Mouse (Mus musculus): ENCODE data around the gene Fbxw4. TPM values are rescaled to one million over a fixed set of nuclear protein-coding genes. Genes with fewer than 3 reads are reported as not detected.

Fbxw4 gene
- polyA plus RNA-seq, 1 experiment: not detected

DNA sequence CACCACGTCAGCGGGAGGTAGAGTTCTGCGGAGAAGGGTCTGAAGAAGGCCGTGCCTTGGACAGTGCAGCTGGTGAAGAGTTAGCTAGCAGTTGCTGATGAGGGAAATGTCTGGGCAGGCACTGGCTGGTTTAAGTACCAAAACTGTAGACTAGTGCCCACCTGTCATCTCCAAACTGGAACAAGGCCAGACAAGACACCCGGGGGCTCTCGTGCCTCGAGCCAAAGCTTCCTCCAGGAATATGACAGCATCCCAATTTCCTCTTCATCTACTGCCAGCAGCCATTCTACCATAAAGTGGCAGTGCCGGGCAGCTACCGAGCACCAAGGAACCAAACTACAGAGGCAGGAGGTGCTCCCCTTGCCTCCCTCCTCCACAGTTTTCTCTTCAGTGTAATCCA lies 67.2 kb downstream of the Fbxw4 start:
- Histone ChIP-seq H3K4me1 (ENCODE audit: control insufficient read depth, insufficient read depth, low read length) (peaks cover 3% of the 10 kb centered on the region; the same call in 1 of the 2 replicates), H3K27ac (ENCODE audit: insufficient read depth, low read depth, low read length) (no peak overlapping the region), H3K4me3 (ENCODE audit: insufficient read depth, low read depth, low read length) (no peak overlapping the region)
- TF ChIP-seq POLR2A (IDR thresholded peaks at IDR 0.05; ENCODE audit: insufficient read depth, low read depth, low read length) (no peak), CTCF (IDR thresholded peaks at IDR 0.05; ENCODE audit: insufficient read depth, low read depth, low read length) (no peak)
- 83% methylated on average over 9 of the region's 9 CpGs for WGBS

DNA sequence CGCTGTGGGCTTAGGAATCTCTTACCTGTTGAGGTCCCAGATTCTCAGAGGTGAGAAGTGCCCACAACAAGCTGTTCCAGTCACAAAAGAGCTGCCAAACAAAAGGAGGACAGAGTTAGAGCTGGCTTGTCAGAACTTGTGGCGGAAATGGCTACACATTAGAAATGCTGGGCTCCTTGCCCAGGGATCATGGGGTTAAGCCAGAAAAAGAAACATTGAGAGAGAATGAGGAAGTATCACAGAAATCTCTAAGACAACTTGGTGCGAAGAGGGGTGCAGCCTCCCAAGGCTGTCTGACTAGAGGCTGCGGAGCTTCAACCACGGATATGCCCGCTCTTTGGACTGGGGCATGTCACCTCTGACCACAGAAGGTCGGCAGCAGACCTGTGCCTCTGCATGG lies 68.4 kb downstream of the Fbxw4 start:
- H3K27ac ChIP-seq (ENCODE audit: insufficient read depth, low read depth, low read length): no peak overlapping the region
- TF ChIP-seq POLR2A (IDR thresholded peaks at IDR 0.05; ENCODE audit: insufficient read depth, low read depth, low read length) (no peak), CTCF (IDR thresholded peaks at IDR 0.05; ENCODE audit: insufficient read depth, low read depth, low read length) (no peak)
- WGBS: 74% methylated on average over 7 of the region's 7 CpGs
- H3K4me3 ChIP-seq (ENCODE audit: insufficient read depth, low read depth, low read length): no peak overlapping the region
- H3K4me1 ChIP-seq (ENCODE audit: control insufficient read depth, insufficient read depth, low read length): peaks cover 3% of the 10 kb centered on the region; the same call in 1 of the 2 replicates

- peaks cover 3% of the 10 kb centered on the region; the same call in 1 of the 2 replicates for H3K4me1 ChIP-seq (ENCODE audit: control insufficient read depth, insufficient read depth, low read length)
- H3K27ac ChIP-seq (ENCODE audit: insufficient read depth, low read depth, low read length): no peak overlapping the region
- H3K4me3 ChIP-seq (ENCODE audit: insufficient read depth, low read depth, low read length): no peak overlapping the region
- TF ChIP-seq CTCF (IDR thresholded peaks at IDR 0.05; ENCODE audit: insufficient read depth, low read depth, low read length): no peak
- TF ChIP-seq POLR2A (IDR thresholded peaks at IDR 0.05; ENCODE audit: insufficient read depth, low read depth, low read length): no peak
- 96% methylated on average over 6 of the region's 6 CpGs for WGBS
Measured at GRCm38 (mm10) chr19:45589761-45590160, 70.4 kb downstream of the Fbxw4 start.

DNA sequence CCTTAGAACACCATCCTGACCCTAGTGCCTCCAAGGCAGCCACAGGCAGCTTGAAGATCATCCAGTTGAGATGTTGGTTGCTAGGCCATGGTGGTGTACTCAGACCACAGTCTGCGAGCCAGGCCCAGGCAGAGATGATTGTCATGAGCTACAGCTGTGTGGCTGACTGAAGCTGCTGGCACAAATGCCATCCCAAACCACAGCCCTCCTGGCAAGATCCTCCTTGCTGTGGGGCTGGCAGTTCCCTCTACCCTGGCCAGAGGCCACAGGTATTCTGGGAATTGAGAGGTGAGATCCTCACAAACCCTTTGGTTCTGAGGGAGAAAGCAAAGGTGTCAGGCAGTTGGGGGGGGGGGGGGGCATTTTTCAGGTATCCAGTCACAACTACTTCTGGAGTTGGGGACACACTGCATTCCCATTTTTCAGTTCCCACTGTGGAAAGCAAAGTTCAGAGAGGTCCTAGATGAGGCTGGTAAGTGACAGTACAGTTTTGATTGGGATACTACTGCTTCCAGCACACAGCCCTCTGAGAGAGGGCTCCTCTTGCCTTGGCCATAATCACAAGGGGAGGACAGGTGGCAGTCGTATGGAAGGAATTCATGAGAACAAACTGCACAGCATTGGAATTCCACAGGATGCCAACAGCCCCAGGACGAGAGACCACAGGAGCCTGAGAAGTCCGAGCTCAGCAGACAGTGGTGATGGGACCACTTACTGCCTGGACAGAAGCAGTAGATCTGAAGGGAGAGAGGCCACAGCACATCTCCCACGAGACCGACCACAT lies 72.4 kb downstream of the Fbxw4 start:
- WGBS: 92% methylated on average over 6 of the region's 6 CpGs
- H3K4me3 ChIP-seq (ENCODE audit: insufficient read depth, low read depth, low read length): no peak overlapping the region
- TF ChIP-seq CTCF (IDR thresholded peaks at IDR 0.05; ENCODE audit: insufficient read depth, low read depth, low read length) (no peak), POLR2A (IDR thresholded peaks at IDR 0.05; ENCODE audit: insufficient read depth, low read depth, low read length) (no peak)
- H3K4me1 ChIP-seq (ENCODE audit: control insufficient read depth, insufficient read depth, low read length): peaks cover 3% of the 10 kb centered on the region; the same call in 1 of the 2 replicates
- H3K27ac ChIP-seq (ENCODE audit: insufficient read depth, low read depth, low read length): no peak overlapping the region

- Histone ChIP-seq H3K27ac (ENCODE audit: insufficient read depth, low read depth, low read length) (no peak overlapping the region), H3K4me3 (ENCODE audit: insufficient read depth, low read depth, low read length) (no peak overlapping the region), H3K4me1 (ENCODE audit: control insufficient read depth, insufficient read depth, low read length) (peaks cover 3% of the 10 kb centered on the region; the same call in 1 of the 2 replicates)
- no peak for TF ChIP-seq CTCF (IDR thresholded peaks at IDR 0.05; ENCODE audit: insufficient read depth, low read depth, low read length)
- no peak for TF ChIP-seq POLR2A (IDR thresholded peaks at IDR 0.05; ENCODE audit: insufficient read depth, low read depth, low read length)
- WGBS: 79% methylated on average over 3 of the region's 3 CpGs
Measured at GRCm38 (mm10) chr19:45586850-45587249, 73.3 kb downstream of the Fbxw4 start.

DNA sequence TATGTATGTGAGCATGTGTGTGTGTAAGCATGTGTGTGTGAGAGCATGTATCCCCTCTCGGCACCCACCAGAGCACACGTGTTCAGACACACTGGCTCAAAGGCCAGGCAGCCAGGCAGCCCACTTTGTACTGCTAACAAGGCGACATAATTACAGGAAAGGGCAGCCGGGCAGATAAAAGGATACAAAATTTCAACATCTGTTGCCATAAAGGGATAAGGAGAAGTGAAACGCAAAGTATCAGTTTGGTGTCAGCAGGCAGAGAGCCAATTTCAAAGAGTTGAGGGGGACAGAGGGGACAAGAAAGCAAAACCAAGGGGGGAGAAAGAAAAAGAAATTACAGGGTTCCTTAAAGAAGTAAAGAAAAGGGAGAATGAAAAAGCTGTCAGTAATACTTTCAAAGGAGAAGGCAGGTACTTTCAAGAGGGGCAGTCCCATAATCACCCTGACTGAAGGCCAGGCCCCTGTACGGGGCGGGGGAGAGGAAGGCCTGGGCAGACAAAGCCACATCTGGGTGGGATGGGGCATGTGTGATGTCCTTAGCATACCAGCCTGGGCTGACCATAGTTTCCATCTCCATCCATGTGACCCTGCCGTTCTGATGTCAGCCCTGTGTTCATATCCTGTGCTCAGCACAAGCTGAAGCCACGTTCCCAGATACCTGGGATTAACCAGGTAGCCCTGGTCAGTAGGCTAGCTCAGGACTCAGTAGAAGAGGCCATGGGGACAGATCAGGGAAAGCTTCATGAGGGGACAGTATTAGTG lies 75.1 kb downstream of the Fbxw4 start:
- 60% methylated on average over 9 of the region's 9 CpGs for WGBS
- no peak overlapping the region for H3K4me3 ChIP-seq (ENCODE audit: insufficient read depth, low read depth, low read length)
- TF ChIP-seq POLR2A (IDR thresholded peaks at IDR 0.05; ENCODE audit: insufficient read depth, low read depth, low read length) (no peak), CTCF (IDR thresholded peaks at IDR 0.05; ENCODE audit: insufficient read depth, low read depth, low read length) (no peak)

GRCm38 (mm10) chr19:45583136-45583535 lies 77.0 kb downstream of the Fbxw4 start:
- Histone ChIP-seq H3K4me3 (ENCODE audit: insufficient read depth, low read depth, low read length) (no peak overlapping the region), H3K27ac (ENCODE audit: insufficient read depth, low read depth, low read length) (no peak overlapping the region), H3K4me1 (ENCODE audit: control insufficient read depth, insufficient read depth, low read length) (no peaks in the 10 kb centered on the region)
- WGBS: 89% methylated on average over 6 of the region's 6 CpGs
- TF ChIP-seq CTCF (IDR thresholded peaks at IDR 0.05; ENCODE audit: insufficient read depth, low read depth, low read length) (no peak), POLR2A (IDR thresholded peaks at IDR 0.05; ENCODE audit: insufficient read depth, low read depth, low read length) (no peak)

More for the DNA sequence above, 75.1 kb downstream of the Fbxw4 start:
- H3K27ac ChIP-seq (ENCODE audit: insufficient read depth, low read depth, low read length): no peak overlapping the region
- H3K4me1 ChIP-seq (ENCODE audit: control insufficient read depth, insufficient read depth, low read length): no peaks in the 10 kb centered on the region

DNA sequence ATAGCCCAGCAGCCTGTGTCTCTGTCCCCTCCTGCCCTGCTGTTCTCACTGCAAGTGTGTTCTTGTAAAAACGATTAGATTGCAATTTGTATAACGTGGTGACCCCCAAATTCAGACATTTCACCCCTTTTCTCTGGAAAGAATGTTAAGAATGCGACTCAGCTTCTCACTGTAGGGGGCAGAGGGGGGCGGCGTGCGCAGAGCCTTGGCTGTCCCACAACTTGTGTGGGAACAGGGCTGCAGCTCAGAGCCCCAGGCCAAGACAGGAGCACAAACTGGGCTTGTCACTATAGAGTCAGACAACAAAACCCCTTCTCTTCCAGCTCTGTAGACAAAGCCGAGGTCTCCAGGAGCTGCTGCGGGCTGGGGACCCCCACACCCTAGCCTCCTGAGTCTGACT lies 78.0 kb downstream of the Fbxw4 start:
- TF ChIP-seq POLR2A (IDR thresholded peaks at IDR 0.05; ENCODE audit: insufficient read depth, low read depth, low read length): no peak
- no peak for TF ChIP-seq CTCF (IDR thresholded peaks at IDR 0.05; ENCODE audit: insufficient read depth, low read depth, low read length)
- WGBS: 56% methylated on average over 8 of the region's 8 CpGs
- Histone ChIP-seq H3K27ac (ENCODE audit: insufficient read depth, low read depth, low read length) (no peak overlapping the region), H3K4me3 (ENCODE audit: insufficient read depth, low read depth, low read length) (no peak overlapping the region), H3K4me1 (ENCODE audit: control insufficient read depth, insufficient read depth, low read length) (no peaks in the 10 kb centered on the region)

DNA sequence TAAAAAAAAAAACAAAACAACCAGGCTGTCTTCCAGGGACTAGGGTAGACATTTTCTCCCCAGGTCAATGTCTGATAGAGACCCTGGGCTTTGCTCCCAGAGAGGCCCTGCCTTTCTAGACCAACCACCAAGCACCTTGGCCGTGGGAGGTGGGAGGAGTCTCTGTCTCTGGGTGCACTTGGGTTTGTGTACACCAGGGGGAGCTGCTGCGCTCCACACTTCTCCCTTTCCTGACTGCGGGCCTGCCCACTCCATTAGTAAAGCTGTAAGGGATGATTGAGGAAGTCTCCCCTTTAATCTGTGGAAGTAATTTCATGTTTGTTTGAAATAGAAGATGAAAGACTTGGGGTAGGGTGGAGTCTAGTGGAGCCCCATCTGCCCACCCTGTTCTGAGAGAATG lies 78.9 kb downstream of the Fbxw4 start:
- WGBS: 61% methylated on average over 3 of the region's 3 CpGs
- Histone ChIP-seq H3K4me3 (ENCODE audit: insufficient read depth, low read depth, low read length) (no peak overlapping the region), H3K4me1 (ENCODE audit: control insufficient read depth, insufficient read depth, low read length) (no peaks in the 10 kb centered on the region), H3K27ac (ENCODE audit: insufficient read depth, low read depth, low read length) (no peak overlapping the region)
- no peak for TF ChIP-seq POLR2A (IDR thresholded peaks at IDR 0.05; ENCODE audit: insufficient read depth, low read depth, low read length)
- TF ChIP-seq CTCF (IDR thresholded peaks at IDR 0.05; ENCODE audit: insufficient read depth, low read depth, low read length): peak; percentile 49; the same call in 1 of the 2 replicates
